Mouse (Mus musculus) liver, adult (tissue): ENCODE results near the gene Rpl19.

ENCODE experiments used
- GATA4 ChIP-seq: IDR thresholded peaks from 2 replicates; pipeline ENCODE4 v1.6.1; 2014; ENCODE audit warnings: mild to moderate bottlenecking, low read length; ENCODE audit not compliant: insufficient replicate concordance

The Rpl19 gene

GRCm38 (mm10) chr11:98008087-98008486 is 18.4 kb upstream of the Rpl19 start:
- no peak for TF ChIP-seq GATA4

GRCm38 (mm10) chr11:98011716-98012115 is 14.8 kb upstream of the Rpl19 start:
- TF ChIP-seq GATA4 = no peak

GRCm38 (mm10) chr11:98012831-98013230 is 13.7 kb upstream of the Rpl19 start:
- no peak for TF ChIP-seq GATA4

GRCm38 (mm10) chr11:98016177-98016576 is 10.3 kb upstream of the Rpl19 start:
- no peak for TF ChIP-seq GATA4

GRCm38 (mm10) chr11:98016824-98017223 is 9.7 kb upstream of the Rpl19 start:
- no peak for TF ChIP-seq GATA4

- TF ChIP-seq GATA4 = no peak
Measured at GRCm38 (mm10) chr11:98018222-98018621, 8.3 kb upstream of the Rpl19 start.

- TF ChIP-seq GATA4 = no peak
Measured at GRCm38 (mm10) chr11:98018858-98019641, 7.5 kb upstream of the Rpl19 start.

GRCm38 (mm10) chr11:98019883-98020610 is 6.5 kb upstream of the Rpl19 start:
- no peak for TF ChIP-seq GATA4

GRCm38 (mm10) chr11:98020710-98021109 is 5.8 kb upstream of the Rpl19 start:
- TF ChIP-seq GATA4 = no peak

- TF ChIP-seq GATA4 = no peak
Measured at GRCm38 (mm10) chr11:98021118-98021517, 5.4 kb upstream of the Rpl19 start.

- TF ChIP-seq GATA4 = no peak
Measured at GRCm38 (mm10) chr11:98021565-98022252, 4.8 kb upstream of the Rpl19 start.

GRCm38 (mm10) chr11:98022253-98022554 is 4.3 kb upstream of the Rpl19 start:
- no peak for TF ChIP-seq GATA4

- TF ChIP-seq GATA4 = no peak
Measured at GRCm38 (mm10) chr11:98022555-98023371, 3.7 kb upstream of the Rpl19 start, which contains the start of gene Cacnb1. Gene Cacnb1 (minus strand): TSS chr11:98023034.

GRCm38 (mm10) chr11:98024516-98024915 is 2.0 kb upstream of the Rpl19 start:
- no peak for TF ChIP-seq GATA4

GRCm38 (mm10) chr11:98026248-98026569 is 301 bp upstream of the Rpl19 start:
- TF ChIP-seq GATA4 = peak; percentile 85; the same call in 1 of the 2 replicates
